Mouse (Mus musculus) liver, postnatal 0 days (tissue): ENCODE data around the gene Mamdc4. TPM values are rescaled to one million over a fixed set of nuclear protein-coding genes. Genes with fewer than 3 reads are reported as not detected.
A peak's percentile ranks its signal among the peaks of the same experiment; 100 is the strongest.

ENCODE experiments used
- ATAC-seq: fragments of 200-750 bp; cut with Nextera tagmentation; 2 replicates; pipeline ENCODE4 v1.8.0; 2017; ENCODE audit warnings: mild to moderate bottlenecking, moderate library complexity
- DNase-seq: peaks from one replicate; pipeline ENCODE4 v3.0.0-alpha.2; 2016
- H3K27ac ChIP-seq: fragments of 300-500 bp; sonication (generic); 2 replicates; pipeline ENCODE4 v1.5.1; 2014; ENCODE audit warnings: antibody characterized with exemption, moderate library complexity, mild to moderate bottlenecking, low read depth
- H3K27me3 ChIP-seq: fragments of 300-500 bp; sonication (generic); 2 replicates; pipeline ENCODE4 v1.6.1; 2014; ENCODE audit warnings: low read length, control low read depth, mixed read lengths; ENCODE audit not compliant: insufficient read depth
- H3K36me3 ChIP-seq: fragments of 300-500 bp; sonication (generic); replicated peaks from 2 replicates; pipeline ENCODE4 v1.6.1; 2014; ENCODE audit warnings: mild to moderate bottlenecking, control low read depth, low read length, moderate library complexity, mixed read lengths; ENCODE audit not compliant: insufficient read depth
- H3K4me1 ChIP-seq: fragments of 300-500 bp; sonication (generic); 2 replicates; pipeline ENCODE4 v1.6.1; 2014; ENCODE audit warnings: antibody characterized with exemption, mild to moderate bottlenecking, control low read depth; ENCODE audit not compliant: insufficient read depth
- H3K4me2 ChIP-seq: fragments of 300-500 bp; sonication (generic); 2 replicates; pipeline ENCODE4 v1.6.1; 2014; ENCODE audit warnings: low read depth, mild to moderate bottlenecking, low read length, moderate library complexity, mixed read lengths
- H3K4me3 ChIP-seq: fragments of 300-500 bp; sonication (generic); 2 replicates; pipeline ENCODE4 v1.5.1; 2014; ENCODE audit warnings: low read depth, low read length
- H3K9ac ChIP-seq: fragments of 300-500 bp; sonication (generic); replicated peaks from 2 replicates; pipeline ENCODE4 v1.6.1; 2014; ENCODE audit warnings: mild to moderate bottlenecking, moderate library complexity
- H3K9me3 ChIP-seq: fragments of 300-500 bp; sonication (generic); 2 replicates; pipeline ENCODE4 v1.6.1; 2016; ENCODE audit warnings: mild to moderate bottlenecking, control low read depth, low read length, mixed read lengths
- CTCF ChIP-seq: sonication (generic); IDR thresholded peaks from 2 replicates; pipeline ENCODE4 v1.5.1; 2016; ENCODE audit warnings: antibody characterized with exemption, low read depth
- EP300 ChIP-seq: IDR thresholded peaks from 2 replicates; pipeline ENCODE4 v1.6.1; 2016; ENCODE audit warnings: antibody characterized with exemption, low read depth, mild to moderate bottlenecking
- WGBS: fragments of 180-500 bp; shearing (Covaris S2); extraction: QIAGEN DNeasy Blood & Tissue Kit; methylation state at CpG from one replicate; pipeline ENCODE4 v1.1.7; 2014; ENCODE audit not compliant: insufficient replicate concordance; 5-methylcytosine and 5-hydroxymethylcytosine counted together
- polyA plus RNA-seq: library from polyadenylated mRNA; unstranded; fragments of >200 nt; fragmentation: Nextera tagmentation; extraction: Ambion mirVana; gene quantifications from 2 replicates; pipeline ENCODE4 v1.2.1, GENCODE M21; 2015

The Mamdc4 gene
- polyA plus RNA-seq, 1 experiment from 2014 or later = 0.09 TPM

GRCm38 (mm10) chr2:25584152-25584551 lies 9.5 kb upstream of the Mamdc4 start:
- Histone ChIP-seq H3K9me3 (no peaks in the 10 kb centered on the region), H3K27ac (no peak overlapping the region), H3K27me3 (peaks cover 20% of the 10 kb centered on the region), H3K4me2 (no peak overlapping the region), H3K4me1 (peaks cover 19% of the 10 kb centered on the region), H3K36me3 (peaks cover 30% of the 10 kb centered on the region), H3K9ac (no peak overlapping the region), H3K4me3 (no peak overlapping the region)
- WGBS = 90% methylated on average over 3 of the region's 3 CpGs
- no peak for ATAC-seq
- no peak for DNase-seq
- TF ChIP-seq CTCF (no peak), EP300 (no peak)

GRCm38 (mm10) chr2:25583571-25583970 lies 8.9 kb upstream of the Mamdc4 start:
- Histone ChIP-seq H3K9ac (no peak overlapping the region), H3K4me1 (peaks cover 20% of the 10 kb centered on the region), H3K4me3 (no peak overlapping the region), H3K27me3 (peaks cover 26% of the 10 kb centered on the region), H3K4me2 (no peak overlapping the region), H3K27ac (no peak overlapping the region), H3K9me3 (no peaks in the 10 kb centered on the region), H3K36me3 (peaks cover 30% of the 10 kb centered on the region)
- no peak for DNase-seq
- ATAC-seq = no peak
- 67% methylated on average over 4 of the region's 4 CpGs for WGBS
- peak; percentile 3; the same call in 1 of the 2 replicates for TF ChIP-seq CTCF
- no peak for TF ChIP-seq EP300

GRCm38 (mm10) chr2:25583120-25583481 lies 8.5 kb upstream of the Mamdc4 start:
- ATAC-seq (no peak), DNase-seq (no peak)
- TF ChIP-seq EP300 = no peak
- TF ChIP-seq CTCF = no peak
- Histone ChIP-seq H3K27ac (no peak overlapping the region), H3K4me2 (no peak overlapping the region), H3K4me3 (no peak overlapping the region), H3K27me3 (peaks cover 30% of the 10 kb centered on the region), H3K9me3 (no peaks in the 10 kb centered on the region), H3K4me1 (peaks cover 20% of the 10 kb centered on the region), H3K36me3 (peaks cover 30% of the 10 kb centered on the region), H3K9ac (no peak overlapping the region)
- whole genome bisulfite sequencing = 72% methylated on average over 6 of the region's 6 CpGs

GRCm38 (mm10) chr2:25582466-25583119 lies 7.9 kb upstream of the Mamdc4 start:
- peaks cover 35% of the 10 kb centered on the region for H3K27me3 ChIP-seq
- no peak for TF ChIP-seq CTCF
- no peak for TF ChIP-seq EP300
- H3K9me3 ChIP-seq = no peaks in the 10 kb centered on the region
- peaks cover 26% of the 10 kb centered on the region for H3K4me1 ChIP-seq
- 43% methylated on average over 12 of the region's 12 CpGs for WGBS
- H3K27ac ChIP-seq = no peak overlapping the region
- ATAC-seq (no peak), DNase-seq (no peak)
- H3K4me2 ChIP-seq = no peak overlapping the region
- H3K4me3 ChIP-seq = no peak overlapping the region
- peaks cover 30% of the 10 kb centered on the region for H3K36me3 ChIP-seq
- H3K9ac ChIP-seq = no peak overlapping the region

GRCm38 (mm10) chr2:25581901-25582301 lies 7.3 kb upstream of the Mamdc4 start:
- H3K4me2 ChIP-seq = 0 out of 2 replicates have a peak overlapping the region, but pooled peaks have one; percentile 58
- ATAC-seq = peak; percentile 3; the same call in 1 of the 2 replicates
- no peak overlapping the region for H3K27ac ChIP-seq

GRCm38 (mm10) chr2:25581294-25581864 lies 6.7 kb upstream of the Mamdc4 start, which contains the start of gene Ajm1:
Gene Ajm1 (minus strand): TSS chr2:25581757.
- ATAC-seq = peak; percentile 73
- Histone ChIP-seq H3K4me3 (no peak within 1 kb of the TSS), H3K9me3 (no peaks in the 10 kb centered on the region), H3K27ac (no peak within 1 kb of the TSS), H3K4me2 (peak within 1 kb of the TSS; percentile 58), H3K27me3 (peaks cover 48% of the 10 kb centered on the region), H3K4me1 (peaks cover 31% of the 10 kb centered on the region), H3K9ac (peak within 1 kb of the TSS; percentile 6), H3K36me3 (peaks cover 20% of the 10 kb centered on the region)
- TF ChIP-seq CTCF (peak; percentile 93), EP300 (no peak)
- WGBS = 4% methylated on average over 19 of the region's 19 CpGs
- peak; percentile 68 for DNase-seq

More at GRCm38 (mm10) chr2:25581901-25582301, 7.3 kb upstream of the Mamdc4 start:
- no peak for DNase-seq
- 10% methylated on average over 6 of the region's 6 CpGs for WGBS
- Histone ChIP-seq H3K9ac (peak overlapping the region; percentile 6), H3K27me3 (peaks cover 42% of the 10 kb centered on the region), H3K4me1 (peaks cover 31% of the 10 kb centered on the region), H3K9me3 (no peaks in the 10 kb centered on the region), H3K36me3 (peaks cover 26% of the 10 kb centered on the region), H3K4me3 (no peak overlapping the region)
- TF ChIP-seq EP300 = no peak
- no peak for TF ChIP-seq CTCF
